Mouse (Mus musculus): Measurements from ENCODE around the gene Cdhr2. TPM values are rescaled to one million over a fixed set of nuclear protein-coding genes. Genes with fewer than 3 reads are reported as not detected.

Cdhr2 gene
- polyA plus RNA-seq, 1 experiment from 2014 or later: 7.4 TPM

DNA sequence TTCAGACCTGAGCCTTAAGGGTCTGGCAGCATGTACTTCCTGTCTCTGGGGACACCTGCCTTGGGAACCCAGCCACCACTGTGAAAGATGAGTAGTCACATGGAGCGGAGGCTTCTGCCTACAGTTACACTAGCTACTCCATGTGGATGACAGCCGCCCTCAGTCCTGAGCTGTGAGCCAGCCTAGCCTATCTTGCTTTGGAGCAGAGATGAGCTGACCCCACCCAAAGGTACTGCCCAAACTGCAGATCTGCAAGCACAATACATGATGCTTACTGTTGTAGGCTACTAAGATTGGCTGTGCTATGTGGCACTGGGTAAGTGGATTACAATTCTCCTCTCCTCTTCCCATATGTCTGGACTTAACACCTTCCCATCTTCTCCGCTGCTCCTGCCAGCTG, 79.8 kb downstream of the Cdhr2 start:
- H3K36me3 ChIP-seq (ENCODE audit: control insufficient read depth, insufficient read depth, low read length): no peaks in the 10 kb centered on the region
- H3K4me3 ChIP-seq (ENCODE audit: low read depth, low read length): no peak overlapping the region
- DNase-seq (ENCODE audit: low spot score): no peak
- no peak for ATAC-seq (replicated peaks; ENCODE audit: low FRiP score)
- no peak overlapping the region for H3K4me2 ChIP-seq
- H3K4me1 ChIP-seq (replicated peaks; ENCODE audit: control insufficient read depth, insufficient read depth, low read length): no peaks in the 10 kb centered on the region
- H3K9ac ChIP-seq (ENCODE audit: low read depth, low read length): no peak overlapping the region
- no peak overlapping the region for H3K27ac ChIP-seq (ENCODE audit: low read depth, low read length)
- no peaks in the 10 kb centered on the region for H3K27me3 ChIP-seq (replicated peaks; ENCODE audit: control insufficient read depth, insufficient read depth, low read length)
- 71% methylated on average over 3 of the region's 3 CpGs for WGBS
- H3K9me3 ChIP-seq (ENCODE audit: control insufficient read depth, low read length): no peaks in the 10 kb centered on the region

DNA sequence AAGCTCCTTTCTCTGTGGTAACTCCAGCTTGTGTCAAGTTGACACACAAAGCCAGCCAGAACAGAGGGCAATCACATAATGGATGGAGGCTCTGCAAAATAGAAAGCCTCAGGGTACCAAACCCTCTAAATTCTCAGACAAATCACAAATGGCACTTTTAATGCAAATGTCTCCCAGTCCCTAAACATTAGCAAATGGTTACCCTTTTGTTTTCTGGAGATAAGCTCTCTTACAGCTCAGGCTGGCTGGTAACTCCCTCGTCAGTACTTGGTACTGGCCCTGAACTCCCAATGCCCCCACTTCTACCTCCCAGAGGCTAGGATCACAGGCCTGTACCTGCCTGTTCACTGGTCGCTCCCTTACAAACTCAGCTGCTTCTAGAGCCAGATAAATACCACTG, 82.0 kb downstream of the Cdhr2 start:
- Histone ChIP-seq H3K4me2 (no peak overlapping the region), H3K27ac (ENCODE audit: low read depth, low read length) (no peak overlapping the region), H3K36me3 (ENCODE audit: control insufficient read depth, insufficient read depth, low read length) (no peaks in the 10 kb centered on the region), H3K4me1 (replicated peaks; ENCODE audit: control insufficient read depth, insufficient read depth, low read length) (no peaks in the 10 kb centered on the region), H3K9me3 (ENCODE audit: control insufficient read depth, low read length) (no peaks in the 10 kb centered on the region), H3K27me3 (replicated peaks; ENCODE audit: control insufficient read depth, insufficient read depth, low read length) (no peaks in the 10 kb centered on the region), H3K9ac (ENCODE audit: low read depth, low read length) (no peak overlapping the region), H3K4me3 (ENCODE audit: low read depth, low read length) (no peak overlapping the region)
- 47% methylated on average over 2 of the region's 2 CpGs for WGBS
- no peak for DNase-seq (ENCODE audit: low spot score)
- no peak for ATAC-seq (replicated peaks; ENCODE audit: low FRiP score)

DNA sequence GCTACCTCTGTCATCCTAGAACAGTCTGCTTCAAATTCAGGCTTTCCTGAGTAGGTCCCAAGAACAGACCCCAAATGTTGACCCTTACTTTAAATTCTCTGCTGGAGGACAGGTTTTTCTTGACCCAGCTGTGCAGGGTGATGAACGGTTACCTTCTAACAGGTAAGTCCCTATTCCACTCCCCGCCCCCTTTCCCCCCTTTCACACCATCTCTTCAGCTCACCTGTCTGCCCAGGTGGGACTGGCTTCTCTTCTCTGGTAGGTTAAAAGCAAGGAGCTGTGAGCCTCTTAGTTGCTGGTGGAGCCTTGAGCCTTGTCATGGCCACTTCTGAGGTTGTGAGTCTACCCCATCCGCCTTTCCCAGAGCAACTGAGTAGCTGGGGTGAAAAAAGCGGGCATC, 82.4 kb downstream of the Cdhr2 start, which contains the start of gene Eif4e1b:
TSS of gene Eif4e1b (plus strand) at position 301 of the 400 bp plus-strand sequence.
- H3K27me3 ChIP-seq (replicated peaks; ENCODE audit: control insufficient read depth, insufficient read depth, low read length): 0 out of 2 replicates have a peak, but pooled peaks cover 3% of the 10 kb centered on the region
- 72% methylated on average over 4 of the region's 4 CpGs for WGBS
- H3K27ac ChIP-seq (ENCODE audit: low read depth, low read length): no peak within 1 kb of the TSS
- H3K9me3 ChIP-seq (ENCODE audit: control insufficient read depth, low read length): no peaks in the 10 kb centered on the region
- no peak within 1 kb of the TSS for H3K9ac ChIP-seq (ENCODE audit: low read depth, low read length)
- H3K4me3 ChIP-seq (ENCODE audit: low read depth, low read length): no peak within 1 kb of the TSS
- DNase-seq (ENCODE audit: low spot score) (no peak), ATAC-seq (replicated peaks; ENCODE audit: low FRiP score) (no peak)
- H3K4me2 ChIP-seq: no peak within 1 kb of the TSS
- no peaks in the 10 kb centered on the region for H3K36me3 ChIP-seq (ENCODE audit: control insufficient read depth, insufficient read depth, low read length)
- no peaks in the 10 kb centered on the region for H3K4me1 ChIP-seq (replicated peaks; ENCODE audit: control insufficient read depth, insufficient read depth, low read length)

Other genes starting within 250 kb of the Cdhr2 start
- gene Thoc3, start 232.6 kb upstream of the Cdhr2 start, polyA plus RNA-seq (2014; fragmentation: Nextera tagmentation; extraction: Ambion mirVana): 121 and 130 TPM in 2 replicates
- 10.1 and 11.6 TPM in 2 replicates for gene Simc1, start 197.7 kb upstream of the Cdhr2 start, polyA plus RNA-seq (2014; fragmentation: Nextera tagmentation; extraction: Ambion mirVana)
- 95.1 and 104 TPM in 2 replicates for gene 4833439L19Rik, start 136.0 kb upstream of the Cdhr2 start, polyA plus RNA-seq (2014; fragmentation: Nextera tagmentation; extraction: Ambion mirVana)
- 15.1 and 16.8 TPM in 2 replicates for gene Arl10, start 126.4 kb upstream of the Cdhr2 start, polyA plus RNA-seq (2014; fragmentation: Nextera tagmentation; extraction: Ambion mirVana)
- 137 and 152 TPM in 2 replicates for gene Nop16, start 111.4 kb upstream of the Cdhr2 start, polyA plus RNA-seq (2014; fragmentation: Nextera tagmentation; extraction: Ambion mirVana)
- 162 and 177 TPM in 2 replicates for gene Higd2a, start 111.3 kb upstream of the Cdhr2 start, polyA plus RNA-seq (2014; fragmentation: Nextera tagmentation; extraction: Ambion mirVana)
- gene Cltb, start 90.1 kb upstream of the Cdhr2 start, polyA plus RNA-seq (2014; fragmentation: Nextera tagmentation; extraction: Ambion mirVana): 31.9 and 32.3 TPM in 2 replicates
- 52.7 and 55.2 TPM in 2 replicates for gene Faf2, start 79.7 kb upstream of the Cdhr2 start, polyA plus RNA-seq (2014; fragmentation: Nextera tagmentation; extraction: Ambion mirVana)
- gene Rnf44, start 7.6 kb upstream of the Cdhr2 start, polyA plus RNA-seq (2014; fragmentation: Nextera tagmentation; extraction: Ambion mirVana): 71.5 and 82.3 TPM in 2 replicates
- gene Gprin1, start 48.4 kb downstream of the Cdhr2 start, polyA plus RNA-seq (2014; fragmentation: Nextera tagmentation; extraction: Ambion mirVana): 0.29 and 0.30 TPM in 2 replicates
- not detected in 2 replicates for gene Sncb, start 65.1 kb downstream of the Cdhr2 start, polyA plus RNA-seq (2014; fragmentation: Nextera tagmentation; extraction: Ambion mirVana)
- not detected in 2 replicates for gene Eif4e1b, start 82.5 kb downstream of the Cdhr2 start, polyA plus RNA-seq (2014; fragmentation: Nextera tagmentation; extraction: Ambion mirVana)
- gene Tspan17, start 87.9 kb downstream of the Cdhr2 start, polyA plus RNA-seq (2014; fragmentation: Nextera tagmentation; extraction: Ambion mirVana): 2.3 and 2.6 TPM in 2 replicates
- gene Unc5a, start 247.9 kb downstream of the Cdhr2 start, polyA plus RNA-seq (2014; fragmentation: Nextera tagmentation; extraction: Ambion mirVana): 1.5 and 1.9 TPM in 2 replicates

All from liver, embryonic 11.5 days (tissue).